ENCODE assay signal across 9 mouse cellular contexts in the genomic region with DNA sequence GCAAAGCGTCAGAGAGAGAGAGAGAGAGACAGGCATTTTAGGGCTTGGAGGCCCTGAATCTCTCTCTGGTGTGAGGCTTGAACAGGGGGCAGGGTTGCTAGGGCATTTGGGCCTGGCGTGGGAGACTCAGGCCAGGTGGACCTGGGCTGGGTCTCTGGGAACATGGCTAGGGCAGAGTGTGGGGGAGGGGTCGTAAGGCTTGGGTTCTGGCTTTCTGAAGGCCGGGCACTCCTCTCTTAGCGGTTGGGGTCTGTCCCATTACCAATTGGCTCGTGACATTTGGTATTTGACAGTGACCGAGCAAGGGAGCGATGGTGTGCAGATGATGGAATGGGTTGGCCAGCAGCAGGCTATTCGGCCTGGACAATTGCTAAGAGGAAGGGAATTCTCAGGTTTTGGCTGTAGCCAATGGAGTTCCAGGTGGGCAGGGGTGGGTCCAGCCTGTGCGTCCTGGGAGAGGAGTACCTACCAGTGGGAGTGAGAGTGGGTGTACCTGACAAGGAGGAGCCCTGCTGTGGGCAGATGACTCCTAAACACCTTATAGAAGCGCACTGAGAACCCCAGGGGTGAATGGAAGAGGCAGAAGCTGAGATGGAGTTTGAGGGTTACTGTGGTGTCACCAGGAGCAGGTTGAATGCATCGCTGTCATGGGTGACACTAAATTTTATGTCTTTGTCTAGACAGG. TPM values are rescaled to one million over a fixed set of nuclear protein-coding genes. Genes with fewer than 3 reads are reported as not detected.
DNase-seq lines count a peak whose midpoint lies in the region; ATAC-seq lines count a peak whose summit lies in the region.
"Had no signal": no experiment of that assay in that cellular context is flagged by ENCODE, and none has a peak within 500 bp of the region (broad histone marks: within the 10 kb centered on the region; RNA-seq: fewer than 3 reads in every experiment).

No protein-coding gene starts in this region.

- peak overlapping the region; percentile 61 for H3K4me3 ChIP-seq in lung, embryonic 15.5 days
- peak overlapping the region; percentile 73 for H3K4me3 ChIP-seq in hindbrain, embryonic 16.5 days (ENCODE audit: low read length)
- peak overlapping the region; percentile 65 for H3K4me3 ChIP-seq in neural tube, embryonic 12.5 days

- H3K27me3 ChIP-seq in lung, embryonic 15.5 days: peaks cover 38% of the 10 kb centered on the region
- no peaks in the 10 kb centered on the region for H3K27me3 ChIP-seq in hindbrain, embryonic 16.5 days (replicated peaks; ENCODE audit: control insufficient read depth, insufficient read depth, low read length)
- H3K27me3 ChIP-seq in neural tube, embryonic 12.5 days (replicated peaks): peaks cover 4% of the 10 kb centered on the region; the same call in 1 of the 2 replicates

- H3K36me3 ChIP-seq in lung, embryonic 15.5 days: no peaks in the 10 kb centered on the region; the same call in 1 of the 2 replicates
- H3K36me3 ChIP-seq in hindbrain, embryonic 16.5 days (ENCODE audit: control insufficient read depth, insufficient read depth, low read length): peaks cover 22% of the 10 kb centered on the region
- peaks cover 25% of the 10 kb centered on the region for H3K36me3 ChIP-seq in neural tube, embryonic 12.5 days

- H3K9ac ChIP-seq in lung, embryonic 15.5 days: peak overlapping the region; percentile 68
- peak overlapping the region; percentile 95 for H3K9ac ChIP-seq in hindbrain, embryonic 16.5 days (ENCODE audit: low read depth, low read length)
- peak overlapping the region; percentile 73 for H3K9ac ChIP-seq in neural tube, embryonic 12.5 days

- no peak overlapping the region for H3K27ac ChIP-seq in lung, embryonic 15.5 days
- peak overlapping the region; percentile 64 for H3K27ac ChIP-seq in hindbrain, embryonic 16.5 days (ENCODE audit: low read depth, low read length)
- no peak overlapping the region for H3K27ac ChIP-seq in neural tube, embryonic 12.5 days
- H3K27ac ChIP-seq: macrophage had no signal

- no peak for ATAC-seq in lung, embryonic 15.5 days (ENCODE audit: borderline replicate concordance, extremely low read depth, low FRiP score, low TSS enrichment)
- peak; percentile 15 for ATAC-seq in hindbrain, embryonic 16.5 days
- ATAC-seq in neural tube, embryonic 12.5 days (ENCODE audit: low FRiP score, low read depth): peak; percentile 8; the same call in 1 of the 2 replicates

- H3K9me3 ChIP-seq in lung, embryonic 15.5 days: no peaks in the 10 kb centered on the region
- peaks cover 4% of the 10 kb centered on the region for H3K9me3 ChIP-seq in hindbrain, embryonic 16.5 days (ENCODE audit: control insufficient read depth, low read length)
- no peaks in the 10 kb centered on the region for H3K9me3 ChIP-seq in neural tube, embryonic 12.5 days

- no peak for DNase-seq in lung, postnatal 4 days
- DNase-seq in cerebellum, postnatal 25 days: peak; percentile 29 to 37
- DNase-seq in adrenal gland, postnatal 14 days: no peak
- no peak for DNase-seq in adrenal gland, postnatal 36 days
- DNase-seq in embryo, embryonic 10.5 days (ENCODE audit: low spot score): no peak

- 44% methylated on average over 12 of the region's 12 CpGs for WGBS in lung, embryonic 15.5 days
- WGBS in hindbrain, embryonic 16.5 days: 34% methylated on average over 12 of the region's 12 CpGs
- WGBS in neural tube, embryonic 12.5 days: 36% methylated on average over 12 of the region's 12 CpGs

- H3K4me1 ChIP-seq in lung, embryonic 15.5 days: peaks cover 23% of the 10 kb centered on the region
- peaks cover 26% of the 10 kb centered on the region for H3K4me1 ChIP-seq in hindbrain, embryonic 16.5 days (ENCODE audit: control insufficient read depth, insufficient read depth, low read depth, low read length)
- peaks cover 20% of the 10 kb centered on the region for H3K4me1 ChIP-seq in neural tube, embryonic 12.5 days

- H3K4me2 ChIP-seq in lung, embryonic 15.5 days: peak overlapping the region; percentile 96
- peak overlapping the region; percentile 96 for H3K4me2 ChIP-seq in hindbrain, embryonic 16.5 days (ENCODE audit: low read length)
- peak overlapping the region; percentile 90 for H3K4me2 ChIP-seq in neural tube, embryonic 12.5 days (replicated peaks)

RNA-seq across cellular contexts. Expression of a gene that starts 0.7 kb away (rescaled TPM):
- 8.2 and 9.0 TPM in 2 replicates for polyA plus RNA-seq in lung, embryonic 15.5 days (2015; fragmentation: Nextera tagmentation; extraction: Ambion mirVana)
- polyA plus RNA-seq in hindbrain, embryonic 16.5 days (2015; fragmentation: Nextera tagmentation; extraction: Ambion mirVana): 50.8 and 52.2 TPM in 2 replicates
- polyA plus RNA-seq in neural tube, embryonic 12.5 days (2016; fragmentation: Nextera tagmentation; extraction: Ambion mirVana): 23.5 and 28.0 TPM in 2 replicates
- 3.4 and 4.7 TPM in 2 replicates for total RNA-seq in adrenal gland, postnatal 14 days (2021)
- total RNA-seq in adrenal gland, postnatal 36 days (2021): 1 to 10 TPM; 4.5 to 7.4 TPM
- polyA plus RNA-seq: macrophage had no signal

RNA-seq across cellular contexts. Expression of a gene that starts 30.2 kb away (rescaled TPM):
- 38.4 and 38.6 TPM in 2 replicates for polyA plus RNA-seq in lung, embryonic 15.5 days (2015; fragmentation: Nextera tagmentation; extraction: Ambion mirVana)
- polyA plus RNA-seq in hindbrain, embryonic 16.5 days (2015; fragmentation: Nextera tagmentation; extraction: Ambion mirVana): 14.5 and 18.3 TPM in 2 replicates
- polyA plus RNA-seq in neural tube, embryonic 12.5 days (2016; fragmentation: Nextera tagmentation; extraction: Ambion mirVana): 32.3 and 32.9 TPM in 2 replicates
- total RNA-seq in adrenal gland, postnatal 14 days (2021): 3.1 and 3.7 TPM in 2 replicates
- total RNA-seq in adrenal gland, postnatal 36 days (2021): 1 to 10 TPM; 1.7 TPM

RNA-seq across cellular contexts. Expression of a gene that starts 40.4 kb away (rescaled TPM):
- 414 and 454 TPM in 2 replicates for polyA plus RNA-seq in lung, embryonic 15.5 days (2015; fragmentation: Nextera tagmentation; extraction: Ambion mirVana)
- polyA plus RNA-seq in hindbrain, embryonic 16.5 days (2015; fragmentation: Nextera tagmentation; extraction: Ambion mirVana): 29.8 and 40.7 TPM in 2 replicates
- polyA plus RNA-seq in neural tube, embryonic 12.5 days (2016; fragmentation: Nextera tagmentation; extraction: Ambion mirVana): 59.9 and 65.8 TPM in 2 replicates
- total RNA-seq in adrenal gland, postnatal 14 days (2021): 79.4 and 132 TPM in 2 replicates
- total RNA-seq in adrenal gland, postnatal 36 days (2021): 10 to 100 TPM; 44.1 to 71.1 TPM

RNA-seq across cellular contexts. Expression of a gene that starts 46.4 kb away (rescaled TPM):
- polyA plus RNA-seq in lung, embryonic 15.5 days (2015; fragmentation: Nextera tagmentation; extraction: Ambion mirVana): 436 and 471 TPM in 2 replicates
- 342 and 346 TPM in 2 replicates for polyA plus RNA-seq in hindbrain, embryonic 16.5 days (2015; fragmentation: Nextera tagmentation; extraction: Ambion mirVana)
- 267 TPM in 2 replicates for polyA plus RNA-seq in neural tube, embryonic 12.5 days (2016; fragmentation: Nextera tagmentation; extraction: Ambion mirVana)
- 152 and 174 TPM in 2 replicates for total RNA-seq in adrenal gland, postnatal 14 days (2021)
- total RNA-seq in adrenal gland, postnatal 36 days (2021): 10 to 100 TPM; 51.8 to 52.5 TPM

Comparison
In these comparisons a context has a peak if more than half of its experiments do, and no peak if none do; other contexts are left out.
1. DNase-seq: peak in cerebellum, postnatal 25 days (2 of 2); none in lung, postnatal 4 days (0 of 2), adrenal gland, postnatal 14 days (single experiment), adrenal gland, postnatal 36 days (0 of 2) and embryo, embryonic 10.5 days (single experiment).
2. Peak in every context shown above with its lines, with median percentiles within 50 percentile points of each other: H3K4me2 ChIP-seq, H3K4me3 ChIP-seq and H3K9ac ChIP-seq.